ENCODE assay signal across 29 mouse cellular contexts in the genomic region with DNA sequence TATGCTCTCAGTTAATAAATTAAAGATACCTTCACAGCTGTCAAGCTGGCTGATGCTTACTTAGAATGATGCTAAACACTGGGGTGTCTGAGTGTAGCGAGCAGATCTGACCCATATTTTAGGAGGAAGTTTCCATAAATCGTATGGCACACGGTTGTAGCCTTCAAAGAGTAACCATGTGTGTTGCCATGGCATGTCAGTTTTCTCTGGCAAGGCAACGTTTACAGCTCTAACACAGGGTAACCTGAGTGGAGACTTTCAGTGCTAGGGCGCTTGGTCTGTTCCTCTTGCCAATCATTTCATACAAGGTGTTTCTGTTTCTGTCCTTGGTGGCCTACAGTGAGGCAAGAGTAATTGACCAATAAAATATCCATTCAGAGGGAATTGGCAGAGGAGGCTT. TPM values are rescaled to one million over a fixed set of nuclear protein-coding genes. Genes with fewer than 3 reads are reported as not detected.
"Had no signal": no experiment of that assay in that cellular context is flagged by ENCODE, and none has a peak within 500 bp of the region (broad histone marks: within the 10 kb centered on the region; RNA-seq: fewer than 3 reads in every experiment).

No protein-coding gene starts in this region.

- DNase-seq: gastrocnemius, adult 2 months; gastrocnemius, postnatal 10 days; gastrocnemius, postnatal 25 days; heart, adult 18-20 months; heart, postnatal 10 days; heart, postnatal 4 days; kidney, adult 11 months; kidney, adult 2 months; kidney, adult 9 months; kidney, postnatal 14 days; kidney, postnatal 36 days; layer of hippocampus, adult 9-11 months; layer of hippocampus, postnatal 36 days; lung, adult 18-20 months had no signal

- H3K4me3 ChIP-seq: gastrocnemius, adult 2 months; heart, embryonic 10.5 days; heart, embryonic 12.5 days; hindbrain, embryonic 10.5 days; hindbrain, embryonic 12.5 days; hindbrain, embryonic 15.5 days; kidney, embryonic 15.5 days; liver, embryonic 12.5 days had no signal

- H3K27ac ChIP-seq: gastrocnemius, adult 2 months; heart, embryonic 10.5 days; hindbrain, embryonic 10.5 days; hindbrain, embryonic 12.5 days; hindbrain, embryonic 15.5 days; hindbrain, postnatal 0 days; kidney, embryonic 15.5 days; kidney, postnatal 0 days; liver, embryonic 12.5 days; liver, embryonic 14.5 days had no signal

- H3K27me3 ChIP-seq: heart, embryonic 12.5 days; hindbrain, embryonic 12.5 days; hindbrain, embryonic 15.5 days; kidney, embryonic 15.5 days; liver, embryonic 12.5 days had no signal

- H3K9me3 ChIP-seq: heart, embryonic 10.5 days; heart, embryonic 12.5 days; hindbrain, embryonic 10.5 days; hindbrain, embryonic 12.5 days; hindbrain, embryonic 15.5 days; kidney, embryonic 15.5 days; liver, embryonic 12.5 days had no signal

- H3K36me3 ChIP-seq: heart, embryonic 10.5 days; heart, embryonic 12.5 days; hindbrain, embryonic 10.5 days; hindbrain, embryonic 12.5 days; kidney, embryonic 15.5 days; liver, embryonic 12.5 days had no signal

- ATAC-seq: hindbrain, postnatal 0 days; inflammation-experienced regulatory T-cells, adult 6 months; intestine, embryonic 16.5 days; liver, embryonic 12.5 days had no signal

- H3K4me1 ChIP-seq: heart, embryonic 10.5 days; heart, embryonic 12.5 days; hindbrain, embryonic 10.5 days; hindbrain, embryonic 12.5 days; hindbrain, embryonic 15.5 days; kidney, embryonic 15.5 days; liver, embryonic 12.5 days had no signal

- H3K9ac ChIP-seq: heart, embryonic 12.5 days; hindbrain, embryonic 12.5 days; hindbrain, embryonic 15.5 days; kidney, embryonic 15.5 days; liver, embryonic 12.5 days; liver, embryonic 14.5 days had no signal

- H3K4me2 ChIP-seq: heart, embryonic 12.5 days; hindbrain, embryonic 12.5 days; hindbrain, embryonic 15.5 days; kidney, embryonic 15.5 days; liver, embryonic 12.5 days had no signal

RNA-seq across cellular contexts. Expression of a gene that starts 37.2 kb away (rescaled TPM):
- total RNA-seq: granulocyte monocyte progenitor cell, adult 5-6 weeks; heart, postnatal 25 days; liver, adult 2 months had no signal
- polyA plus RNA-seq: liver, adult 2 months; liver, embryonic 12.5 days had no signal
